Mouse (Mus musculus): ENCODE measurements at regions not wholly inside any gene's neighbourhood (a gene's known extent, or its start where the extent isn't known, plus 50 kb on each side); places are given as distances from the start of the nearest gene placed in this dataset.

DNA sequence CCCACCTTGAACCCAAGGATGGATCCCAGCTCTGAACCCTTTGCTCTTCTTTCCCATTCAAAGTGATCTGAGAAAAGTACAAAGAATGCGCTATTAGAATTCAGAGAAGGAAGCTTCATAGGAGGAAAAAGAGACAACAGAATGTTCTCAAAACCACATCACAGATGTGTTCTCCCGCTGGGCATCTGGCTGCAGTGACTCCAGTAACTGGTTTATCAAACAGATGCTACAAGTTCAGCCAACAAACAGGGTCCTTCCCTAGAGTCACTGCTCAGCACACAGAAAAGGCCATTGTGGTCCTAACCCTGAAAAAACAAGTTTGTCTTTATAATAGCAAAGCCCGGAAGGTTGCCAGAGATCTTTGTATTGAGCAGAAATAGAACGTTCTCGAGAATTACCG lies 2203.5 kb upstream of the Gm7489 start:
- H3K4me2 ChIP-seq (ENCODE audit: low read depth, low read length, severe bottlenecking) = no peak overlapping the region
- DNase-seq (ENCODE audit: low spot score) (no peak), ATAC-seq (replicated peaks; ENCODE audit: low FRiP score) (no peak)
- 92% methylated on average over 6 of the region's 6 CpGs for WGBS
- no peak overlapping the region for H3K4me3 ChIP-seq (ENCODE audit: low read depth, low read length)
- H3K9me3 ChIP-seq (ENCODE audit: control insufficient read depth, low read length) = no peaks in the 10 kb centered on the region
- no peak overlapping the region for H3K9ac ChIP-seq (ENCODE audit: low read length)
- no peaks in the 10 kb centered on the region for H3K36me3 ChIP-seq (ENCODE audit: control insufficient read depth, insufficient read depth, low read length)
- H3K27me3 ChIP-seq (ENCODE audit: control insufficient read depth, insufficient read depth, low read length) = no peaks in the 10 kb centered on the region
- no peaks in the 10 kb centered on the region for H3K4me1 ChIP-seq (replicated peaks; ENCODE audit: control insufficient read depth, insufficient read depth, low read length)
- no peak overlapping the region for H3K27ac ChIP-seq (ENCODE audit: low read depth, low read length)

DNA sequence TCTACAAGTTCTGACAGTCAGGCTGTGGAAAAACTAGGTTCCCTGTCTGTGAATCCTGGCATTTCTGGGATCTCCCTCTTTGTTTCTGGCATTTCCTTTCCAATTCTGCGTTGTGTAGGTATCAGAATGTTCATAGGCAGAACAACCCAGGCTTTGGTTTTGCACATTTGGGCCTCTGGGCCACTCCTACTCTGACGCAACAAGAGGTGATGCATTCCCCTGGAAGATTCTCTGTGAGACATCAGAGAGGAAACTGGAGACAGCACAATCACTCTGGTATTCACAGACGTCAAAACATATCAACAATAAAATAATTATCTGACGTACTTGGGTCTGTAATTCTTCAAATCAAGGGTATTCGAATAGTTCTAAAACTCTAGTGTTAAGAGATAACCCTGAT lies 2202.4 kb upstream of the Gm7489 start:
- no peaks in the 10 kb centered on the region for H3K27me3 ChIP-seq (ENCODE audit: control insufficient read depth, insufficient read depth, low read length)
- ATAC-seq (replicated peaks; ENCODE audit: low FRiP score) (no peak), DNase-seq (ENCODE audit: low spot score) (no peak)
- H3K9me3 ChIP-seq (ENCODE audit: control insufficient read depth, low read length) = no peaks in the 10 kb centered on the region
- H3K9ac ChIP-seq (ENCODE audit: low read length) = no peak overlapping the region
- no peaks in the 10 kb centered on the region for H3K4me1 ChIP-seq (replicated peaks; ENCODE audit: control insufficient read depth, insufficient read depth, low read length)
- 83% methylated on average over 5 of the region's 5 CpGs for WGBS
- H3K4me2 ChIP-seq (ENCODE audit: low read depth, low read length, severe bottlenecking) = no peak overlapping the region
- no peaks in the 10 kb centered on the region for H3K36me3 ChIP-seq (ENCODE audit: control insufficient read depth, insufficient read depth, low read length)
- H3K27ac ChIP-seq (ENCODE audit: low read depth, low read length) = no peak overlapping the region
- H3K4me3 ChIP-seq (ENCODE audit: low read depth, low read length) = no peak overlapping the region

DNA sequence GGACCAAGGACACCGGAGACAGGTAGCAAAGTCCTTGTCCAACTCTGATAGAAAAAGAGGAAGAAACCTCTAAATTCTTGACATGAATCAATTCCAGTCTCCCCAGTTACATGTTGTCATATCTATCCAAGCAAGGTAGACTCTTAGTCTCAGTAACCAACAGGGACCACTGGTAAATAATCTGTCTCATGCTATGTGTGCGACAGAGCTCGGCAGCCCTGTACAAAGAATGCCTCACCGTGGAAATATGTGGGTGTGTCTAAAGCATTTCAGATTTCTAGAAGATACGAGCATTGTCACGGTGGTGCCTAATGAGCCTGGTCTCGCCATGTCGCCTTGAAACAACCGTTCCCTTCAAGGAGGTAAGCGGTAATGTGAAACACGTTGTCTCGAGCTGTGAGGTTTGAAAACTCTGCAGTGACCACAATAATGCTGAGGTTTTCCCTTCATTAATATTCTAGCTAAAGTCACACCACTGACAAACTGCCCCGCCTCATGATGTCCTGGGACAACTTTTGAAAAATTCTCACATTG lies 2197.6 kb upstream of the Gm7489 start:
- 91% methylated on average over 13 of the region's 13 CpGs for WGBS

GRCm38 (mm10) chr15:51689498-51689897 lies 2195.2 kb upstream of the Gm7489 start:
- Histone ChIP-seq H3K9me3 (ENCODE audit: control insufficient read depth, low read length) (no peaks in the 10 kb centered on the region), H3K27ac (ENCODE audit: low read depth, low read length) (no peak overlapping the region), H3K36me3 (ENCODE audit: control insufficient read depth, insufficient read depth, low read length) (no peaks in the 10 kb centered on the region), H3K9ac (ENCODE audit: low read length) (no peak overlapping the region), H3K4me1 (replicated peaks; ENCODE audit: control insufficient read depth, insufficient read depth, low read length) (no peaks in the 10 kb centered on the region), H3K4me3 (ENCODE audit: low read depth, low read length) (no peak overlapping the region), H3K4me2 (ENCODE audit: low read depth, low read length, severe bottlenecking) (no peak overlapping the region), H3K27me3 (ENCODE audit: control insufficient read depth, insufficient read depth, low read length) (no peaks in the 10 kb centered on the region)
- 91% methylated on average over 1 of the region's 1 CpGs for WGBS
- ATAC-seq (replicated peaks; ENCODE audit: low FRiP score) (no peak), DNase-seq (ENCODE audit: low spot score) (no peak)

More for the DNA sequence above, 2197.6 kb upstream of the Gm7489 start:
- Histone ChIP-seq H3K4me2 (ENCODE audit: low read depth, low read length, severe bottlenecking) (no peak overlapping the region), H3K9me3 (ENCODE audit: control insufficient read depth, low read length) (no peaks in the 10 kb centered on the region), H3K4me1 (replicated peaks; ENCODE audit: control insufficient read depth, insufficient read depth, low read length) (no peaks in the 10 kb centered on the region), H3K36me3 (ENCODE audit: control insufficient read depth, insufficient read depth, low read length) (no peaks in the 10 kb centered on the region), H3K9ac (ENCODE audit: low read length) (no peak overlapping the region), H3K27ac (ENCODE audit: low read depth, low read length) (no peak overlapping the region), H3K4me3 (ENCODE audit: low read depth, low read length) (no peak overlapping the region), H3K27me3 (ENCODE audit: control insufficient read depth, insufficient read depth, low read length) (no peaks in the 10 kb centered on the region)
- DNase-seq (ENCODE audit: low spot score) = no peak
- ATAC-seq (replicated peaks; ENCODE audit: low FRiP score) = no peak

- DNase-seq (ENCODE audit: low spot score) = no peak
- no peaks in the 10 kb centered on the region for H3K27me3 ChIP-seq (ENCODE audit: control insufficient read depth, insufficient read depth, low read length)
- no peak overlapping the region for H3K27ac ChIP-seq (ENCODE audit: low read depth, low read length)
- no peaks in the 10 kb centered on the region for H3K4me1 ChIP-seq (replicated peaks; ENCODE audit: control insufficient read depth, insufficient read depth, low read length)
- no peak overlapping the region for H3K4me3 ChIP-seq (ENCODE audit: low read depth, low read length)
- WGBS = 85% methylated on average over 4 of the region's 4 CpGs
- ATAC-seq (replicated peaks; ENCODE audit: low FRiP score) = no peak
- H3K9ac ChIP-seq (ENCODE audit: low read length) = no peak overlapping the region
- no peaks in the 10 kb centered on the region for H3K9me3 ChIP-seq (ENCODE audit: control insufficient read depth, low read length)
- no peak overlapping the region for H3K4me2 ChIP-seq (ENCODE audit: low read depth, low read length, severe bottlenecking)
- no peaks in the 10 kb centered on the region for H3K36me3 ChIP-seq (ENCODE audit: control insufficient read depth, insufficient read depth, low read length)
These were observed 2192.0 kb upstream of the Gm7489 start for GRCm38 (mm10) chr15:51692671-51693070.

DNA sequence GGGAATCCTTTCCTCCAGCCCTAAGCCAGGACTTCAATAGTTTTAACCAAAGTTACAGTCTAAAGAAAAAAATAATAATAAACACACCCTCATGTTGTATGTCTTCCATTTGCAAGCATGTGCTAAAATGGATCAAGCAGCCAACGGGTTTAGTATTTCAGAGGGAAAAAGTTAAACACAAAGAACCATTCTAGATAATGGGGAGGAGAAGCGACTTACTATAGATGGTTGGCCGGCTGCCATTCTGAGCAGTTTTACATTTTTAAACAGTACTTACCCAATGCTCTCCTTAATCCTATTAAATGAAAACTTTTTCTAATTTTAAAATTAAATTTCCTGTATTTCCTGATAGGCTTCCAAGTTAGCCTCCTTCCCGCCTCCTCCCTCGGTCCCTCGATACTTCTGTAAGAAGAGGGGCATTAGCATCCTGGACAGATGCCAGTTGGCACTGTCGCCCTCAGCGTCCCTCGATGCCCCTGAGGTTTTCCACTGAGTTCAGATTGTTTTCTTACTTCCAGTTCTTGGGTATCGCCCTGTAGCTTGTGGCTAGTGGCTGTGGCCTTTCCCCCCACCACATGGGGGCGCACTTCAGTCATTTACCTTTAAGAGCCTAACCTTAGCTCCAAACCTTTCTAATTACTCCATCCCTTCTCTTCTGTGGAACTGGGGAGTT lies 2188.2 kb upstream of the Gm7489 start:
- DNase-seq (ENCODE audit: low spot score) (no peak), ATAC-seq (replicated peaks; ENCODE audit: low FRiP score) (no peak)
- no peak overlapping the region for H3K4me3 ChIP-seq (ENCODE audit: low read depth, low read length)

GRCm38 (mm10) chr15:51704198-51704597 lies 2180.5 kb upstream of the Gm7489 start:
- no peaks in the 10 kb centered on the region for H3K36me3 ChIP-seq (ENCODE audit: control insufficient read depth, insufficient read depth, low read length)
- no peaks in the 10 kb centered on the region for H3K9me3 ChIP-seq (ENCODE audit: control insufficient read depth, low read length)
- DNase-seq (ENCODE audit: low spot score) (no peak), ATAC-seq (replicated peaks; ENCODE audit: low FRiP score) (no peak)
- WGBS = 88% methylated on average over 1 of the region's 1 CpGs
- no peak overlapping the region for H3K9ac ChIP-seq (ENCODE audit: low read length)
- no peaks in the 10 kb centered on the region for H3K4me1 ChIP-seq (replicated peaks; ENCODE audit: control insufficient read depth, insufficient read depth, low read length)
- H3K27me3 ChIP-seq (ENCODE audit: control insufficient read depth, insufficient read depth, low read length) = no peaks in the 10 kb centered on the region
- no peak overlapping the region for H3K4me2 ChIP-seq (ENCODE audit: low read depth, low read length, severe bottlenecking)
- no peak overlapping the region for H3K4me3 ChIP-seq (ENCODE audit: low read depth, low read length)
- no peak overlapping the region for H3K27ac ChIP-seq (ENCODE audit: low read depth, low read length)

More for the DNA sequence above, 2188.2 kb upstream of the Gm7489 start:
- Histone ChIP-seq H3K9ac (ENCODE audit: low read length) (no peak overlapping the region), H3K9me3 (ENCODE audit: control insufficient read depth, low read length) (no peaks in the 10 kb centered on the region), H3K4me2 (ENCODE audit: low read depth, low read length, severe bottlenecking) (no peak overlapping the region), H3K4me1 (replicated peaks; ENCODE audit: control insufficient read depth, insufficient read depth, low read length) (no peaks in the 10 kb centered on the region), H3K27me3 (ENCODE audit: control insufficient read depth, insufficient read depth, low read length) (no peaks in the 10 kb centered on the region), H3K27ac (ENCODE audit: low read depth, low read length) (no peak overlapping the region), H3K36me3 (ENCODE audit: control insufficient read depth, insufficient read depth, low read length) (no peaks in the 10 kb centered on the region)
- 84% methylated on average over 11 of the region's 11 CpGs for WGBS

- peak; percentile 51 for DNase-seq (ENCODE audit: low spot score)
- Histone ChIP-seq H3K36me3 (ENCODE audit: control insufficient read depth, insufficient read depth, low read length) (no peaks in the 10 kb centered on the region), H3K9ac (ENCODE audit: low read length) (no peak overlapping the region), H3K4me1 (replicated peaks; ENCODE audit: control insufficient read depth, insufficient read depth, low read length) (peaks cover 4% of the 10 kb centered on the region; the same call in 1 of the 2 replicates), H3K4me3 (ENCODE audit: low read depth, low read length) (no peak overlapping the region), H3K27me3 (ENCODE audit: control insufficient read depth, insufficient read depth, low read length) (no peaks in the 10 kb centered on the region), H3K4me2 (ENCODE audit: low read depth, low read length, severe bottlenecking) (no peak overlapping the region), H3K9me3 (ENCODE audit: control insufficient read depth, low read length) (no peaks in the 10 kb centered on the region), H3K27ac (ENCODE audit: low read depth, low read length) (no peak overlapping the region)
- ATAC-seq (replicated peaks; ENCODE audit: low FRiP score) = no peak; the same call in 1 of the 2 replicates
- 51% methylated on average over 13 of the region's 13 CpGs for WGBS
These were observed 2174.6 kb upstream of the Gm7489 start for GRCm38 (mm10) chr15:51709871-51710655.

All from forebrain, embryonic 11.5 days (tissue).